Mouse (Mus musculus): Measurements from ENCODE around the gene Rnf135.
A peak's percentile ranks its signal among the peaks of the same experiment; 100 is the strongest.

DNA sequence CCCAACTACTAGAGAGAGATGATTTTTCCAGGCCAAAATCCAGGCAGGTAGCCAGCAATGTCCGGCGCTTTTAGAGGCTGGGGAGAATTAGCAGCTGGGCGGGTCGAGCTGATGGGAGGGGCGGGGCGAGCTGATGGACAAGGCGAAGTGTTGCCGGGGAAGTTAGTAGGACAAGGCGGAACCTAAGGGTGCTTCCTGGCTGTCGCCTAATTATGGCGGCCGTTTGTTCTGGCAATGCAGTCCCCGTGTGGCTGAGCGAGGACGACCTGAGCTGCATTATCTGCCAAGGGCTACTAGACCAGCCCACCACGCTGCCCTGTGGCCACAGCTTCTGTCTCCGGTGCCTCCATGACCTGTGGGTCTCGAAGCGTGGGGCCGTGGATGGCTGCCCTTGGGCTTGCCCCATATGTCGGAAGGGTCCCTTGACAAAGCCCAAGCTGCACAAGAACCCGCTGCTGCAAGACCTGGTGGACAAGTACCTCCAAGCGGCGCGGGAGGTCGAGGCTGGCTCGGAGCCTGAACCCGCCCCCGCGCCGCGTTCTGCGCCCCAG, at the start of gene Rnf135:
- TF ChIP-seq POLR2A (IDR thresholded peaks at IDR 0.05; ENCODE audit: control insufficient read depth, extremely low read depth, insufficient read depth, low read length, poor library complexity) (no peak), CTCF (IDR thresholded peaks at IDR 0.05; ENCODE audit: borderline replicate concordance, control insufficient read depth, extremely low read depth, insufficient read depth, low read length, poor library complexity) (0 out of 2 replicates have a peak, but pooled peaks have one; percentile 36)
